Mouse (Mus musculus) intestine, embryonic 15.5 days (tissue): ENCODE results near the gene Ceacam18. TPM values are rescaled to one million over a fixed set of nuclear protein-coding genes. Genes with fewer than 3 reads are reported as not detected.
A peak's percentile ranks its signal among the peaks of the same experiment; 100 is the strongest.

ENCODE experiments used
- ATAC-seq: fragments of 200-750 bp; cut with Nextera tagmentation; 2 replicates; pipeline ENCODE4 v1.8.0; 2017; ENCODE audit warnings: moderate TSS enrichment, moderate library complexity
- H3K27ac ChIP-seq: fragments of 300-500 bp; sonication (generic); 2 replicates; pipeline ENCODE4 v1.5.1; 2015; ENCODE audit warnings: mild to moderate bottlenecking, inconsistent platforms
- H3K27me3 ChIP-seq: fragments of 300-500 bp; sonication (generic); replicated peaks from 2 replicates; pipeline ENCODE4 v1.6.1; 2015; ENCODE audit warnings: inconsistent platforms
- H3K36me3 ChIP-seq: fragments of 300-500 bp; sonication (generic); 2 replicates; pipeline ENCODE4 v1.6.1; 2015; ENCODE audit warnings: inconsistent platforms
- H3K4me1 ChIP-seq: fragments of 300-500 bp; sonication (generic); replicated peaks from 2 replicates; pipeline ENCODE4 v1.6.1; 2015; ENCODE audit warnings: inconsistent platforms
- H3K4me2 ChIP-seq: fragments of 300-500 bp; sonication (generic); replicated peaks from 2 replicates; pipeline ENCODE4 v1.6.1; 2015; ENCODE audit warnings: mild to moderate bottlenecking, inconsistent platforms
- H3K4me3 ChIP-seq: fragments of 300-500 bp; sonication (generic); replicated peaks from 2 replicates; pipeline ENCODE4 v1.5.1; 2015; ENCODE audit warnings: inconsistent platforms
- H3K9ac ChIP-seq: fragments of 300-500 bp; sonication (generic); 2 replicates; pipeline ENCODE4 v1.6.1; 2015; ENCODE audit warnings: inconsistent platforms
- H3K9me3 ChIP-seq: fragments of 300-500 bp; sonication (generic); 2 replicates; pipeline ENCODE4 v1.6.1; 2016; ENCODE audit warnings: inconsistent platforms
- WGBS: fragments of 180-500 bp; shearing (Covaris S2); methylation state at CpG from one replicate; pipeline ENCODE4 v1.1.7; 2015; 5-methylcytosine and 5-hydroxymethylcytosine counted together
- polyA plus RNA-seq: library from polyadenylated mRNA; unstranded; fragments of >200 nt; fragmentation: Nextera tagmentation; extraction: Ambion mirVana; gene quantifications from 2 replicates; pipeline ENCODE4 v1.2.1, GENCODE M21; 2015

Gene Ceacam18
- 4.7 and 5.2 TPM in 2 replicates for polyA plus RNA-seq

DNA sequence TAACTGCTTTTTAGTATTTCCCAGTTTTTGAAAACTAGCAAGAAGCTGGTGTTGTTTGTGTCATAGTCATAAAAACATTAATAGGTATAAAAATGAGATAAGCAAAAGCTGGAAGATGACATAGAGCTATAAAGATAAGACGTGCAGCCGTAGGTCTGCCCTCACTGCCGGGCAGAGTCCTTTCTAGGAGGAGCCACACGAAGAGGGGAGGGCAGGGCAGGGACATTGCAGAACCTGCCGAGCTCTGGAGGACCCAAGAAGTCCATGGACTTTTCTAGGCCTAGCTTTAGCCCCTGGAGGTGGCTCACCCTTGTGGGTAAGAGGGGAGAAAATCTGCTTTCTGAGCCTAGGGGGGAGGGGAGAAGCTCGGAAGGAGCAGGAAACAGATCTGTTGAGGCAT is at the start of gene Ceacam18:
Ceacam18 (plus strand) TSS at position 208 of the 400 bp plus-strand sequence.
- Histone ChIP-seq H3K4me2 (no peak within 1 kb of the TSS; the same call in 1 of the 2 replicates), H3K9me3 (no peaks in the 10 kb centered on the region), H3K4me1 (peaks cover 3% of the 10 kb centered on the region; the same call in 1 of the 2 replicates), H3K36me3 (no peaks in the 10 kb centered on the region), H3K27ac (no peak within 1 kb of the TSS), H3K4me3 (no peak within 1 kb of the TSS), H3K9ac (no peak within 1 kb of the TSS), H3K27me3 (no peaks in the 10 kb centered on the region)
- 33% methylated on average over 6 of the region's 6 CpGs for WGBS
- ATAC-seq = peak; percentile 96

DNA sequence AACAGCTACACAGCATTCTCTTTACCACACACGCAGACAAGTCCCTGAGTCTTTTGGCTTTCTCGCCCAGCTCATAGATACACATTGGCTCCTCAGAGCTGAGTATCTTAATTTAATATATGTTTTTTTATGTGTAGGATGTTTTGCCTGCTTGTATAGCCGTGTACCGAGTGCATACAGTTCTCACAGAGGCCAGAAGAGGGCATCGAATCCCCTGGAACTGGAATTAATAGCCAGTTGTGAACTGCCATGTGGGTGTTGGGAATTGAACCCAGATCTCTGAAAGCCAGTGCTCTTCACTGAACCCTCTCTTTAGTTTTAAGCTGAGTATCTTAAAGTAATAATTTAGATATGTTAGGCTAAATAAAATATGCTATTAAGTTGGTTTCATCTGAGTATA is 49.7 kb upstream of the Ceacam18 start:
- no peak overlapping the region for H3K27ac ChIP-seq
- no peak overlapping the region for H3K4me2 ChIP-seq
- WGBS = 91% methylated on average over 5 of the region's 5 CpGs
- peaks cover 46% of the 10 kb centered on the region for H3K36me3 ChIP-seq
- H3K4me3 ChIP-seq = no peak overlapping the region
- H3K9me3 ChIP-seq = no peaks in the 10 kb centered on the region
- H3K4me1 ChIP-seq = peaks cover 6% of the 10 kb centered on the region
- no peak overlapping the region for H3K9ac ChIP-seq
- ATAC-seq = no peak
- no peaks in the 10 kb centered on the region for H3K27me3 ChIP-seq

DNA sequence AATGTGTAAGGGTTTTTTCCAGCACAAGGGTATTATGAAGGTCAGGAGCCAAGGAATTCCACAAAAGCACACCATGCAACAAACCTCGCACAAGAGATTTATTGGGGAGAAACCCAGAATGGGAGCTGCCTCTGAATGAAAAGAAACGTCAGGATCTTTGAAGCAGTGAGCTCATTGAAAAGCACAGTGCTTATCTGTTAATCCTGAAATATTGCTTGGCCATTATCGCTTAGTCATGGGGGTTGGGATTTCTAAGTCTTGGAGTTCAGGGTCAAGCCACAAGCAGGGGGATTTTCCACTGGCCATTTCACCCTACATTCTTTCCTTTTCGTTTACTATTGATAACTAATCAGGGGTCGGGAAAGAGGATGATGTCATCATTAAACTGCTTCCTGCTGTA is 32.6 kb upstream of the Ceacam18 start:
- peaks cover 5% of the 10 kb centered on the region; the same call in 1 of the 2 replicates for H3K4me1 ChIP-seq
- H3K27ac ChIP-seq = no peak overlapping the region
- no peaks in the 10 kb centered on the region for H3K36me3 ChIP-seq
- WGBS = 29% methylated on average over 5 of the region's 5 CpGs
- ATAC-seq = no peak; the same call in 1 of the 2 replicates
- no peak overlapping the region for H3K4me3 ChIP-seq
- H3K27me3 ChIP-seq = no peaks in the 10 kb centered on the region
- H3K9me3 ChIP-seq = no peaks in the 10 kb centered on the region
- no peak overlapping the region for H3K4me2 ChIP-seq
- H3K9ac ChIP-seq = no peak overlapping the region

DNA sequence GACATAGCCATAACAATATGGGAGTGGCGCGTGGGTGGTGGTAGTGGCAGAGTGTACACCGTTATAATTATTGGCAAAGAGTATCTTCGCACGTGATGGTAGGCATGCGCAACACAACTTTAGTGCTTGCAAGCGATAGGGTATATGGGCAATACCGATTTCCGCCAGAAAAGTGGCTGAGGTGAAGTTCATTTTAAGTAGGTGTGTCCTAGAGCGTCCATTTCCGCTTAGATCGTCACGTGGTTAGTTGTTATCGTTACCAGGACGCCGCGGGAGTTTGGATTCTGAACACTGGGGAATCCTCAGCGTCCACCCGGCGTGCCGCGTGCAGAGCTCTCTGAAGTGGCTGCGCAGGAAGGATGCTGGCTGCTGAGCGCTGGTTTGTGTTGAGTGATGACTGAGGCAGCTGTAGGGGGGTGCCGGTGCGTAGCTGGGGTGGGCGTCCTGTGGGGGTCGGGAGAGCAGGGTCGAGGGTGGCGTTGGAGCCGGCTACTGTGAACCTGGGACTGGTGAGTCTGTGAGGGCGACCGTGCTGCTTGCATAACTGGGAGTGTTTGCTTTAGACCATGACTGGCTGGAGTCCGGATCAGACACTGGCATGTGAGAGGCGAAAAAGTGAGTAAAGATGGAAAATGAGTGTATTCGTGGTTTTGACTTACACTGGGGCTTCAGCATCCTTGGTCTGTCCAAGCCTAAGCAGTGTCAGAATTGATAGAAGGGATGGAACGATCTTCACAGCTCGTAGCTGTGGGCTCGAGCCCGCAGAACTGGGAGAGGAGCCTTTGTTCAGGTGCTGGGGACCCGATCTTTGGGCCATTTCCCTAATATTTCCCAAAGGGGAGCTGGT is 27.4 kb upstream of the Ceacam18 start, which contains the start of gene Zfp819:
Zfp819 (plus strand) TSS at position 274 of the 847 bp plus-strand sequence.
- Histone ChIP-seq H3K27me3 (no peaks in the 10 kb centered on the region), H3K36me3 (no peaks in the 10 kb centered on the region), H3K4me3 (peak within 1 kb of the TSS; percentile 31), H3K4me1 (peaks cover 9% of the 10 kb centered on the region), H3K9ac (peak within 1 kb of the TSS; percentile 30; the same call in 1 of the 2 replicates), H3K9me3 (no peaks in the 10 kb centered on the region), H3K27ac (no peak within 1 kb of the TSS), H3K4me2 (peak within 1 kb of the TSS; percentile 78)
- ATAC-seq = peak; percentile 93
- WGBS = 16% methylated on average over 41 of the region's 41 CpGs

DNA sequence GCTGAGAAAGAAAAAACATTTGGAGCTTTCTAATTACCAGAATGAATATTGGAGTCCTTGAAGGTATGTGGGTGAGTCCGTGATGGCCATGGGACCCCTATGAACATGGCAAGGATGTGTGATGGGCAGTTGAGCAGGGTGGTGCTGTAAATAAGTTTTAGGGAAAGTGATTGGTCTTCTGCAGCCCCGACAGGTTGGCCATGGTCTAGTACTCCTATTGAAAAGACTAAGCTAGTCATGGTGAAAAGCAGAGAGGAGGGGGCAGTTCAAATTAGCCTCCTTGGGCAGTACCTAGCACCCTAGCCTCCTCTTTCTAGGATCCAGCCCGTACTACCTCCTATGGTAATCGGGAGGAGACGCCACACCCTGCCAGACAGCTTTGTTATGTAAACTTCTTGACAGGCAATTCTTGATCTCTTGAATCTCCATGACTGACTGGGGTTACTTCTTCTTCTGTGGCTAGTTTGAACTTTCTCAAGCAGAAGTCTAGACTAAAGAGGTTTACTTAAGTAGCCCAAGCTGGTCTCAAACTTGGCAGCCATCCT is 26.7 kb upstream of the Ceacam18 start:
- H3K4me3 ChIP-seq = no peak overlapping the region
- H3K36me3 ChIP-seq = no peaks in the 10 kb centered on the region
- no peak overlapping the region for H3K27ac ChIP-seq
- 25% methylated on average over 5 of the region's 5 CpGs for WGBS
- peaks cover 8% of the 10 kb centered on the region for H3K4me1 ChIP-seq
- H3K9ac ChIP-seq = no peak overlapping the region
- H3K4me2 ChIP-seq = no peak overlapping the region; the same call in 1 of the 2 replicates
- no peak for ATAC-seq
- H3K27me3 ChIP-seq = no peaks in the 10 kb centered on the region
- H3K9me3 ChIP-seq = no peaks in the 10 kb centered on the region

DNA sequence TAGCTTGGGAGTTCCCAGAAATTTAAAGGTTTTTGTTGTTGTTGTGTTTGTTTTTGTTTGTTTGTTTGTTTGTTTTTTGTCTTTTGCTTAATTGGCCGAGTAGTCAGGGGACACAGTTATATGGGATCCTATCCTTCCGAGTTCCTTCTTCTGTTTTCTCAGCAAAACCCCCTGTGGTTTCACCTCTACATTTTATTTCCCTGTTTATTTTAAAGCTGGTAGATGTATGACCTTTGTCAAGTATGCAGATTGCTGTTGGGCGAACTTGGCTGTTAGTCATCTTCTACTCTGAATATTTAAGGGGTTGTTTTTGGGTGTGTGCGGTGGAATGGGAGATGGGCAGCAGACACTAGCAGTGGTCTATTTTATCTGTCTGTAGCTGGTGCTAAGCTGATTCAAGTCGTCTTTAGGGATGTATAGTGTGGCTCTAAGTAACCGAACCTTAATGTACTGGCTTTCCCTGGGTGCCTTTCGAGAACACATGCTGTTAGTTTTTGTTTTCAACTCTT is 26.1 kb upstream of the Ceacam18 start:
- Histone ChIP-seq H3K36me3 (no peaks in the 10 kb centered on the region), H3K4me3 (no peak overlapping the region), H3K27me3 (no peaks in the 10 kb centered on the region), H3K9ac (no peak overlapping the region), H3K9me3 (no peaks in the 10 kb centered on the region), H3K4me2 (no peak overlapping the region), H3K27ac (no peak overlapping the region), H3K4me1 (peaks cover 8% of the 10 kb centered on the region)
- ATAC-seq = no peak
- 73% methylated on average over 7 of the region's 7 CpGs for WGBS

DNA sequence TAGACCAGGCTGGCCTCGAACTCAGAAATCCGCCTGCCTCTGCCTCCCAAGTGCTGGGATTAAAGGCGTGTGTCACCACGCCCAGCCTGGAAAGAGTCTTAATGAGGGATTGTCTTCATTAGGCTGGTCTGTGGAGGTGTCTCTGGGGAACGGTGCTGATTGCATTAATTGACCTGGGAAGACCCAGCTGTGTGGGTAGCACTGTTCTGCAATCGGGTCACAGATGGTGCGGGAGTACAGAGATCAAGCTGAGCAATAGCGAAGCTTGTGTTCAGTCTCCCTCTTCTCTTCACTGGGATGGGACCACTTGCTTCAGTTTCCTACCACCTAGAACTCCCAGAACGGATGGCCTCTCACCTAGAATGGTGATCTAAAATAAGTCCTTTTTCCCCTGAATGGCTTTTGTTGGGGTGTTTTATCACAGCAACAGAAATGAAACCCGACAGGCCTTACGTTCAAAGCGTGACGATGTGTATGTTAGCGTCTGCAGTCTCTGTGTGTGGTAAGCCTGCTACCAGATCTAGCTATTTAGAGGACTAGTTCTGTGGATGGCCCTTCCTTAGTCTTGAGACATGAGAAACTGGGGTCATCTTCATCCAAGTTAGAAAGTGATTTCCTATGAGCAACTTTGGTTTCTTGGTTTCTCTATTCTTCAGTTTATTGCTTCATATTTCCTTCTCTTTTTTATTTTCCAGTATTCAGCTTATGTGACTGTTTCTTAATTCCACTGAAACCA is 20.5 kb upstream of the Ceacam18 start:
- WGBS = 91% methylated on average over 14 of the region's 14 CpGs
- H3K4me2 ChIP-seq = no peak overlapping the region
- no peaks in the 10 kb centered on the region for H3K9me3 ChIP-seq
- no peak overlapping the region for H3K4me3 ChIP-seq
- no peaks in the 10 kb centered on the region for H3K4me1 ChIP-seq
- no peak overlapping the region for H3K27ac ChIP-seq
- H3K36me3 ChIP-seq = no peaks in the 10 kb centered on the region
- H3K27me3 ChIP-seq = no peaks in the 10 kb centered on the region
- ATAC-seq = no peak
- H3K9ac ChIP-seq = no peak overlapping the region

DNA sequence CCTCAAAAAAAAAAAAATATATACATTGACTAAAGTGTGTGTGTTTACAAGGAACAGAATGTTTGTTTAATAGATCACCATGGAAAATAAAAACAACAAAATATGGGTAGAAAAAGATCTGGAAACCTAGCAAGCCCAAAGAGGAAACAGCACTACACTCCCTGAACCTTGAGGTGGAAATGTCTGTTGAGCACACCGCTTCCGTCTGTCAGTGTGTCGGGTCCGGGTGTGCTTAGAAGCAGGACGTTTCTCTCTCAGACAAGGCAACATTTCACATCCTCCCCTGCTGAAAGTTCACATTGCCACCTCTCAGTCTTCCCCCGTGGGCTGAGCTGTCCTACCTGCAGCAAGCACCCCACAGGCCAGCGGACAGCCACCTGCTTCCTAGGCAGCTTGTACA is 11.6 kb upstream of the Ceacam18 start:
- no peaks in the 10 kb centered on the region for H3K27me3 ChIP-seq
- ATAC-seq = no peak
- H3K4me2 ChIP-seq = no peak overlapping the region
- H3K9ac ChIP-seq = no peak overlapping the region
- no peak overlapping the region for H3K4me3 ChIP-seq
- no peaks in the 10 kb centered on the region for H3K9me3 ChIP-seq
- H3K36me3 ChIP-seq = no peaks in the 10 kb centered on the region
- 79% methylated on average over 7 of the region's 7 CpGs for WGBS
- H3K27ac ChIP-seq = no peak overlapping the region
- no peaks in the 10 kb centered on the region for H3K4me1 ChIP-seq

DNA sequence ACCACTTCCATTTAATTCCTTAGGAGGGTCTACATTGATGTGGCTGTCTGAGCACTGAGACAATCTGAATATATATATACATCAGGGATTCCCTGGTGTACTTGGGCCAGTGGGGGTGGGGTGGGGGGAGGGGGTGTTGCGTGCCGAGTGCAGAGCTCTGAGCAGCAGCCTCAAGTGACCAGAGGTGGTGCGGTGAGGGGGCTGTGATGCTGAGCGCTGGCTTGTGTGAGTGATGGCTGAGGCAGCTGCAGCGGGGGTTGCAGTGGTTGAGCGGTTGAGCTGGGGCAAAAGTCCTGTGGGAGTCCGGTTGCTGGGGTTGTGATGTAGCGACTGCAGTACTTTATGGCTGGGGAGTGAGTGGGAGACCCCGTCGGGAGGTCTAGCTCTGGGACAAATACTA is 10.7 kb upstream of the Ceacam18 start:
- H3K9me3 ChIP-seq = no peaks in the 10 kb centered on the region
- no peaks in the 10 kb centered on the region for H3K4me1 ChIP-seq
- H3K4me3 ChIP-seq = no peak overlapping the region
- no peaks in the 10 kb centered on the region for H3K27me3 ChIP-seq
- H3K27ac ChIP-seq = no peak overlapping the region
- ATAC-seq = no peak
- no peaks in the 10 kb centered on the region for H3K36me3 ChIP-seq
- H3K4me2 ChIP-seq = no peak overlapping the region
- H3K9ac ChIP-seq = no peak overlapping the region
- WGBS = 15% methylated on average over 10 of the region's 10 CpGs

DNA sequence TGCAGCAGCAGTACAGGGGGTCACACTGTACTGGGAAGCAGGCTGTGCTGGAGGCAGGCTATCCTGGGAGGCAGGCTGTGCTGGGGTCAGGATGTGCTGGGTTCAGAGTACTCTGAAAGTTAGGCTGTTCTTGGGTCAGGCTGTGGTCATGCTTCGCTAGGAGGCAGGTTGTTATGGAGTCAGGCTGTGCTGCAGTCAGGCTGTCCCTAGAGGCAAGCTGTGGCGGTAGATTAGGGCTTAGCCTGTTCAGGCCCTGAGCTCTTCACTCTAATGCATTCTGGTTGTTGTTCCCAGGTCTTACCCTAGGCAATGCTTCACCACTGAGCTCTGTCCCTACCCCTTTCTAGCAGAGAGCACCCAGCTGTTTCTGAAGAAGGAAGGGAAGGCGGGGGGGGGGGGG is 9.4 kb upstream of the Ceacam18 start:
- Histone ChIP-seq H3K27me3 (no peaks in the 10 kb centered on the region), H3K9ac (no peak overlapping the region), H3K4me2 (no peak overlapping the region), H3K9me3 (no peaks in the 10 kb centered on the region), H3K36me3 (no peaks in the 10 kb centered on the region), H3K4me3 (no peak overlapping the region), H3K4me1 (no peaks in the 10 kb centered on the region), H3K27ac (no peak overlapping the region)
- ATAC-seq = no peak
- 83% methylated on average over 3 of the region's 3 CpGs for WGBS

DNA sequence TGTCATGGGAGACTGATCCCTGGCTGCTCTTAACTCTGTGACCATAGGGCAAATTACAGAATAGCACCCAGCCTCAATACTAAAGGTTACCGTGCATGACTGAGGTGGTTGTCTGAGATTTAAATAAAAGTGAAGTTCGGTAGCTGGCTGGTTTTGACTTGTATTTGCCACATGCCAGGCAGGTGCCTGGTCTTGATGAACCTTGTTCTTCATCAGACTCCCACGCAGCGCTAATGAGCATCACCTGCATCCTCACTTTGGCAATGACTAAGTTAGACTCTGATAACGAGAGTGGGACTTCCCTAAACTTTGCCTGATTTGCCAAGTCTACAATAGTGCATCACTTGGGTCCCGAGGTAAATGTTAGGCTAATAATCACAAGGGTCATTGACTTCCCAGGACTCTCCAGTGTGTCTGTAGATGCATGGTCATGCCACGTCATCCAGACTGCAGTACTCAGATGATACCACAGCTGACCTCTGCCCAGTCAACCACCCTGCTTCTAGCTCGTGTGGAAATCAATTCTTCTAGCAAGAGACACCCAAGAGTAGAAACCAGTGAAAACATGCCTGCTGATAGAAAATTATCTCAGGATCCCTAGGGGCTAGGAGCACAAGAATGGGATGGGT is 8.6 kb upstream of the Ceacam18 start:
- Histone ChIP-seq H3K27ac (no peak overlapping the region), H3K9ac (no peak overlapping the region), H3K4me1 (no peaks in the 10 kb centered on the region), H3K36me3 (no peaks in the 10 kb centered on the region), H3K4me2 (no peak overlapping the region), H3K9me3 (no peaks in the 10 kb centered on the region), H3K4me3 (no peak overlapping the region), H3K27me3 (no peaks in the 10 kb centered on the region)
- WGBS = 81% methylated on average over 8 of the region's 8 CpGs
- no peak for ATAC-seq

DNA sequence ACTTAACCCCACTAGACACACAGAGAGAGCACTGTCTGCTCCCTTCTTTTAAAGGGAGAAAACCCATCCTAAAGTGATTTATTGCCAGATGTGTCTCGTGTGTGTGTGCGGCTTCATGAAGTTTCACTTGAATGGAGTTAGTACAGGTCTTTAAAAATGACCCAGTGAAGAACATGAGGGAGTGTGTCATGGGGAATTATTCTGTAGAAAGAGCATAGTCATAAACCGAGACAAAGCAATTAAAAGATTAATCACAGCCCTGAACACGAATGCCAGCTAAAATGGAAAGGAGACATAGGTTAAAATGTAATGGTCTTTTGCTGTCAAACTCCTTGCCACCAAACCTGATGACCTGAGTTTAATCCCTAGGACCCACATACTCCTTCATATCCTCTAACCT is 567 bp upstream of the Ceacam18 start:
- Histone ChIP-seq H3K27me3 (no peaks in the 10 kb centered on the region), H3K4me3 (no peak overlapping the region), H3K9me3 (no peaks in the 10 kb centered on the region), H3K4me1 (peaks cover 3% of the 10 kb centered on the region; the same call in 1 of the 2 replicates), H3K36me3 (no peaks in the 10 kb centered on the region), H3K27ac (no peak overlapping the region), H3K4me2 (no peak overlapping the region), H3K9ac (no peak overlapping the region)
- 55% methylated on average over 4 of the region's 4 CpGs for WGBS
- peak; percentile 64 for ATAC-seq
